Comparison of ENCODE assay signal across 20 mouse cellular contexts in genomic region chr7:81489649-81490048, GRCm38 (mm10). TPM values are rescaled to one million over a fixed set of nuclear protein-coding genes. Genes with fewer than 3 reads are reported as not detected.
A peak's percentile ranks its signal among the peaks of the same experiment; 100 is the strongest.
DNase-seq lines count a peak whose midpoint lies in the region; ATAC-seq lines count a peak whose summit lies in the region.
"Had no signal": no experiment of that assay in that cellular context is flagged by ENCODE, and none has a peak within 500 bp of the region (broad histone marks: within the 10 kb centered on the region; RNA-seq: fewer than 3 reads in every experiment).

No protein-coding gene starts in this region.

- H3K4me3 ChIP-seq in forebrain, embryonic 10.5 days: no peak overlapping the region
- H3K4me3 ChIP-seq in forebrain, embryonic 15.5 days: no peak overlapping the region
- H3K4me3 ChIP-seq in kidney, embryonic 16.5 days (ENCODE audit: low read length): no peak overlapping the region
- no peak overlapping the region for H3K4me3 ChIP-seq in hindbrain, embryonic 13.5 days
- H3K4me3 ChIP-seq: liver, embryonic 13.5 days; midbrain, embryonic 12.5 days had no signal

- peak overlapping the region; percentile 54 for H3K27ac ChIP-seq in forebrain, embryonic 10.5 days
- no peak overlapping the region for H3K27ac ChIP-seq in forebrain, embryonic 15.5 days (replicated peaks)
- H3K27ac ChIP-seq in kidney, embryonic 16.5 days (ENCODE audit: low read length): no peak overlapping the region
- H3K27ac ChIP-seq in hindbrain, embryonic 13.5 days: no peak overlapping the region
- H3K27ac ChIP-seq: liver, embryonic 13.5 days; midbrain, embryonic 12.5 days had no signal

- 8% methylated on average over 9 of the region's 9 CpGs for WGBS in forebrain, embryonic 10.5 days
- WGBS in forebrain, embryonic 15.5 days: 5% methylated on average over 9 of the region's 9 CpGs
- WGBS in kidney, embryonic 16.5 days: 5% methylated on average over 9 of the region's 9 CpGs
- 6% methylated on average over 9 of the region's 9 CpGs for WGBS in hindbrain, embryonic 13.5 days

- intact Hi-C loops in left cerebral cortex, postnatal 10 days (cut with DNase I): no loop called here

- H3K4me2 ChIP-seq in forebrain, embryonic 15.5 days (replicated peaks): no peak overlapping the region
- H3K4me2 ChIP-seq in kidney, embryonic 16.5 days (replicated peaks; ENCODE audit: low read depth, low read length): no peak overlapping the region
- H3K4me2 ChIP-seq in hindbrain, embryonic 13.5 days: no peak overlapping the region
- H3K4me2 ChIP-seq: liver, embryonic 13.5 days; midbrain, embryonic 12.5 days had no signal

- no peak for DNase-seq in forebrain, embryonic 10.5 days (ENCODE audit: extremely low spot score, low spot score)
- DNase-seq in kidney, adult 8-10 months: no peak
- DNase-seq in 416B (ENCODE audit: low read depth): peak; percentile 27
- no peak for DNase-seq in left cerebral cortex, postnatal 10 days (ENCODE audit: extremely low spot score in 1 of 2, low spot score in 2 of 2)
- no peak for DNase-seq in layer of hippocampus, postnatal 25 days (ENCODE audit: extremely low spot score in 1 of 2, low spot score in 1 of 2)
- DNase-seq: adrenal gland, postnatal 25 days; cerebellum, postnatal 36 days; gastrocnemius, postnatal 36 days; liver, embryonic 13.5 days; lung, postnatal 14 days had no signal

- H3K4me1 ChIP-seq in forebrain, embryonic 10.5 days: peaks cover 38% of the 10 kb centered on the region
- peaks cover 21% of the 10 kb centered on the region for H3K4me1 ChIP-seq in forebrain, embryonic 15.5 days
- H3K4me1 ChIP-seq in kidney, embryonic 16.5 days (ENCODE audit: insufficient read depth, low read length): peaks cover 5% of the 10 kb centered on the region; the same call in 1 of the 2 replicates
- peaks cover 28% of the 10 kb centered on the region for H3K4me1 ChIP-seq in hindbrain, embryonic 13.5 days (replicated peaks)

- ATAC-seq in forebrain, embryonic 15.5 days (replicated peaks): no peak
- peak; percentile 29; the same call in 1 of the 2 replicates for ATAC-seq in kidney, embryonic 16.5 days (ENCODE audit: low FRiP score, low TSS enrichment)
- ATAC-seq in hindbrain, embryonic 13.5 days (ENCODE audit: low FRiP score): no peak
- ATAC-seq: intestine, embryonic 16.5 days had no signal

- no peaks in the 10 kb centered on the region for H3K9me3 ChIP-seq in forebrain, embryonic 10.5 days
- no peaks in the 10 kb centered on the region for H3K9me3 ChIP-seq in forebrain, embryonic 15.5 days
- no peaks in the 10 kb centered on the region for H3K9me3 ChIP-seq in kidney, embryonic 16.5 days (ENCODE audit: low read length)
- H3K9me3 ChIP-seq in hindbrain, embryonic 13.5 days: no peaks in the 10 kb centered on the region
- H3K9me3 ChIP-seq: liver, embryonic 13.5 days; midbrain, embryonic 12.5 days had no signal

- no peak overlapping the region for H3K9ac ChIP-seq in forebrain, embryonic 15.5 days (replicated peaks)
- H3K9ac ChIP-seq in kidney, embryonic 16.5 days (replicated peaks; ENCODE audit: low read length): no peak overlapping the region
- peak overlapping the region; percentile 53; the same call in 1 of the 2 replicates for H3K9ac ChIP-seq in hindbrain, embryonic 13.5 days
- H3K9ac ChIP-seq: liver, embryonic 13.5 days; midbrain, embryonic 12.5 days had no signal

- no peaks in the 10 kb centered on the region for H3K36me3 ChIP-seq in forebrain, embryonic 10.5 days (replicated peaks)
- H3K36me3 ChIP-seq in forebrain, embryonic 15.5 days: no peaks in the 10 kb centered on the region
- no peaks in the 10 kb centered on the region for H3K36me3 ChIP-seq in kidney, embryonic 16.5 days (ENCODE audit: insufficient read depth, low read length)
- H3K36me3 ChIP-seq in hindbrain, embryonic 13.5 days: peaks cover 3% of the 10 kb centered on the region; the same call in 1 of the 2 replicates
- H3K36me3 ChIP-seq: liver, embryonic 13.5 days had no signal

- peaks cover 34% of the 10 kb centered on the region for H3K27me3 ChIP-seq in forebrain, embryonic 10.5 days (ENCODE audit: poor library complexity, severe bottlenecking)
- H3K27me3 ChIP-seq in forebrain, embryonic 15.5 days: no peaks in the 10 kb centered on the region
- H3K27me3 ChIP-seq in kidney, embryonic 16.5 days (ENCODE audit: insufficient read depth, low read length): peaks cover 21% of the 10 kb centered on the region
- H3K27me3 ChIP-seq in hindbrain, embryonic 13.5 days: peaks cover under 1% of the 10 kb centered on the region; the same call in 1 of the 2 replicates

RNA-seq across cellular contexts. Expression of gene Ap3b2, which starts 4.1 kb away (rescaled TPM):
- 8.4 and 11.6 TPM in 2 replicates for polyA plus RNA-seq in forebrain, embryonic 10.5 days (2016; fragmentation: Nextera tagmentation; extraction: Ambion mirVana)
- polyA plus RNA-seq in forebrain, embryonic 15.5 days (2015; fragmentation: Nextera tagmentation; extraction: Ambion mirVana): 119 and 120 TPM in 2 replicates
- 1.0 and 1.5 TPM in 2 replicates for polyA plus RNA-seq in kidney, embryonic 16.5 days (2015; fragmentation: Nextera tagmentation; extraction: Ambion mirVana)
- 121 and 134 TPM in 2 replicates for polyA plus RNA-seq in hindbrain, embryonic 13.5 days (2015; fragmentation: Nextera tagmentation; extraction: Ambion mirVana)
- 100 to 1,000 TPM; 150 to 156 TPM for total RNA-seq in left cerebral cortex, postnatal 10 days (2021)
- total RNA-seq in layer of hippocampus, postnatal 25 days (2021): 100 to 1,000 TPM; 161 to 171 TPM
- total RNA-seq: neutrophil, adult 5-6 weeks had no signal

RNA-seq across cellular contexts. Expression of gene BC048679, which starts 8.4 kb away (rescaled TPM):
- 0.27 and 0.50 TPM in 2 replicates for polyA plus RNA-seq in forebrain, embryonic 10.5 days (2016; fragmentation: Nextera tagmentation; extraction: Ambion mirVana)
- polyA plus RNA-seq in forebrain, embryonic 15.5 days (2015; fragmentation: Nextera tagmentation; extraction: Ambion mirVana): not detected in 2 replicates
- polyA plus RNA-seq in kidney, embryonic 16.5 days (2015; fragmentation: Nextera tagmentation; extraction: Ambion mirVana): not detected in 2 replicates
- polyA plus RNA-seq in hindbrain, embryonic 13.5 days (2015; fragmentation: Nextera tagmentation; extraction: Ambion mirVana): not detected in 2 replicates
- not detected for total RNA-seq in left cerebral cortex, postnatal 10 days (2021)
- total RNA-seq in layer of hippocampus, postnatal 25 days (2021): not detected
- total RNA-seq: adrenal gland, postnatal 25 days; layer of hippocampus, adult 8-10 months; left cerebral cortex, postnatal 36 days; neutrophil, adult 5-6 weeks had no signal
- polyA plus RNA-seq: heart, postnatal 0 days; intestine, embryonic 16.5 days; liver, embryonic 13.5 days; midbrain, embryonic 12.5 days; urinary bladder, adult 2 months had no signal

RNA-seq across cellular contexts. Expression of gene Cpeb1, which starts 34.4 kb away (rescaled TPM):
- polyA plus RNA-seq in forebrain, embryonic 10.5 days (2016; fragmentation: Nextera tagmentation; extraction: Ambion mirVana): 0.86 and 0.98 TPM in 2 replicates
- polyA plus RNA-seq in forebrain, embryonic 15.5 days (2015; fragmentation: Nextera tagmentation; extraction: Ambion mirVana): 2.0 and 2.1 TPM in 2 replicates
- 0.76 and 0.85 TPM in 2 replicates for polyA plus RNA-seq in kidney, embryonic 16.5 days (2015; fragmentation: Nextera tagmentation; extraction: Ambion mirVana)
- polyA plus RNA-seq in hindbrain, embryonic 13.5 days (2015; fragmentation: Nextera tagmentation; extraction: Ambion mirVana): 3.8 and 4.8 TPM in 2 replicates
- total RNA-seq in left cerebral cortex, postnatal 10 days (2021): 10 to 100 TPM; 20.8 to 21.0 TPM
- 10 to 100 TPM; 81.6 to 96.0 TPM for total RNA-seq in layer of hippocampus, postnatal 25 days (2021)
- total RNA-seq: neutrophil, adult 5-6 weeks had no signal
